In the genomic region with DNA sequence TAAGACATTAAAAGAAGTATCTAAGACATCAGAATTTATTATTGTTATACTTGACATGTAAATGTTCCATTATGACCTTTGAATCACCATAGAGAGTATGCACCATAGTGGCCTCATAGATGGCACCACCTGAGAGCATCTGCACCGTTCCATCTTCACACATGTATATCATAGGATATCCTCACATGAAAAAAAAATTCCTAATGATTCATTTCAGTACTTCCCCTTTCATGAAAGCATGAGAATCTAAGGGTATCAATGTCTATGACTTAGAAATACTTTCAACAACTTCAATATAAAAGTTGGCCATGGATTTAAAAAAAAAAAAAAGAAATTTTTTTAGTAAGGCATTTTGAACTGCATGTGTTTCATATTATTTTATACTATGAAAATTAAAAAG, we compare ENCODE assay signal across 23 mouse cellular contexts. TPM values are rescaled to one million over a fixed set of nuclear protein-coding genes. Genes with fewer than 3 reads are reported as not detected.
DNase-seq lines count a peak whose midpoint lies in the region; ATAC-seq and TF ChIP-seq lines count a peak whose summit lies in the region.
"Had no signal": no experiment of that assay in that cellular context is flagged by ENCODE, and none has a peak within 500 bp of the region (broad histone marks: within the 10 kb centered on the region; RNA-seq: fewer than 3 reads in every experiment).

No protein-coding gene starts in this region.

- no peak for TF ChIP-seq RAD21 in CH12.LX (IDR thresholded peaks at IDR 0.05; ENCODE audit: low read depth, low read length)

- TF ChIP-seq POLR2A in CH12.LX (IDR thresholded peaks at IDR 0.05; ENCODE audit: low read depth, low read length) = no peak
- no peak for TF ChIP-seq POLR2A in embryonic fibroblast, embryonic 13.5 days (IDR thresholded peaks at IDR 0.05; ENCODE audit: low read depth, low read length)

- DNase-seq in midbrain, embryonic 11.5 days (ENCODE audit: low spot score, missing footprints) = peak; percentile 67
- DNase-seq in midbrain, embryonic 10.5 days (ENCODE audit: low spot score) = no peak
- DNase-seq in CH12.LX (ENCODE audit: extremely low read depth) (peak; percentile 51), adipocyte (ENCODE audit: low spot score) (no peak)
- no peak for DNase-seq in cerebellum, adult 8-10 months
- DNase-seq: adrenal gland, adult 2 months; adrenal gland, adult 8-10 months; adrenal gland, postnatal 10 days; adrenal gland, postnatal 14 days; adrenal gland, postnatal 25 days; adrenal gland, postnatal 36 days; B cell, adult 2 months; cerebellum, adult 11 months; cerebellum, adult 11-12 months; cerebellum, adult 18-20 months; cerebellum, adult 2 months; cerebellum, adult 9-10 months had no signal

- 85% methylated on average over 1 of the region's 1 CpGs for WGBS in midbrain, embryonic 11.5 days
- WGBS in midbrain, embryonic 10.5 days = 82% methylated on average over 1 of the region's 1 CpGs

- H3K36me3 ChIP-seq in midbrain, embryonic 11.5 days (ENCODE audit: control insufficient read depth, insufficient read depth, low read length) = no peaks in the 10 kb centered on the region
- H3K36me3 ChIP-seq in midbrain, embryonic 10.5 days = no peaks in the 10 kb centered on the region
- H3K36me3 ChIP-seq in CH12.LX (replicated peaks in 1 of 2; ENCODE audit: control insufficient read depth in 1 of 2, insufficient read depth in 1 of 2, low read length in 1 of 2) = no peaks in the 10 kb centered on the region
- H3K36me3 ChIP-seq: G1E had no signal

- no peak for ATAC-seq in midbrain, embryonic 11.5 days (ENCODE audit: low FRiP score)
- ATAC-seq: activated CD4-positive, CD25-positive, alpha-beta regulatory T cell, adult 4 months; CD4-positive, CD25-positive, alpha-beta regulatory T cell, adult 4 months; Patski had no signal

- no peaks in the 10 kb centered on the region for H3K9me3 ChIP-seq in midbrain, embryonic 11.5 days (ENCODE audit: control insufficient read depth, low read length)
- H3K9me3 ChIP-seq in midbrain, embryonic 10.5 days (replicated peaks) = no peaks in the 10 kb centered on the region
- no peaks in the 10 kb centered on the region for H3K9me3 ChIP-seq in CH12.LX (replicated peaks; ENCODE audit: low read length)
- H3K9me3 ChIP-seq: G1E had no signal

- no peak overlapping the region for H3K27ac ChIP-seq in midbrain, embryonic 11.5 days (ENCODE audit: low read depth, low read length)
- no peak overlapping the region for H3K27ac ChIP-seq in midbrain, embryonic 10.5 days (replicated peaks)
- H3K27ac ChIP-seq in CH12.LX (ENCODE audit: insufficient read depth, low read depth) = no peak overlapping the region
- H3K27ac ChIP-seq in embryonic fibroblast, embryonic 13.5 days (ENCODE audit: insufficient read depth, low read length) = peak overlapping the region; percentile 74

- no peaks in the 10 kb centered on the region for H3K79me2 ChIP-seq in CH12.LX (replicated peaks; ENCODE audit: control insufficient read depth, extremely low read depth, insufficient read depth, poor library complexity, severe bottlenecking)

- dilution Hi-C loops in CH12.LX (cut with MboI; ENCODE audit: extremely low pct_ligation_motif_present, extremely low pct_unique_long_range_greater_than_20kb, low sequenced_read_pairs) = no loop called here

- H3K4me3 ChIP-seq in midbrain, embryonic 11.5 days (ENCODE audit: low read depth, low read length) = no peak overlapping the region
- no peak overlapping the region for H3K4me3 ChIP-seq in midbrain, embryonic 10.5 days
- H3K4me3 ChIP-seq in CH12.LX (replicated peaks in 1 of 3; ENCODE audit: low read depth in 2 of 3, low read length in 2 of 3, poor library complexity in 1 of 3) = no peak overlapping the region
- H3K4me3 ChIP-seq in embryonic fibroblast, embryonic 13.5 days (ENCODE audit: insufficient read depth, low read length) = no peak overlapping the region

- H3K4me1 ChIP-seq in midbrain, embryonic 11.5 days (ENCODE audit: control insufficient read depth, insufficient read depth, low read length) = peaks cover 4% of the 10 kb centered on the region; the same call in 1 of the 2 replicates
- H3K4me1 ChIP-seq in midbrain, embryonic 10.5 days = peaks cover 10% of the 10 kb centered on the region
- H3K4me1 ChIP-seq in CH12.LX (ENCODE audit: control insufficient read depth in 1 of 2, insufficient read depth in 2 of 2) = peaks cover 6 to 36% of the 10 kb centered on the region in 2 experiments; a peak in 3 of 4 replicates
- peaks cover 5% of the 10 kb centered on the region; the same call in 1 of the 2 replicates for H3K4me1 ChIP-seq in embryonic fibroblast, embryonic 13.5 days (ENCODE audit: control insufficient read depth, insufficient read depth, low read length)

- TF ChIP-seq EP300 in CH12.LX (IDR thresholded peaks at IDR 0.05; ENCODE audit: low read length) = peak; percentile 61; the same call in 1 of the 2 replicates

- no peak for TF ChIP-seq CTCF in CH12.LX (conservative IDR thresholded peaks at IDR 0.05 in 1 of 2, IDR thresholded peaks at IDR 0.05 in 1 of 2; ENCODE audit: low read depth in 2 of 2, low read length in 2 of 2)
- no peak for TF ChIP-seq CTCF in embryonic fibroblast, embryonic 13.5 days (IDR thresholded peaks at IDR 0.05; ENCODE audit: borderline replicate concordance, insufficient read depth, low read length)

- no peak overlapping the region for H3K9ac ChIP-seq in midbrain, embryonic 11.5 days (ENCODE audit: low read length)
- H3K9ac ChIP-seq in CH12.LX (ENCODE audit: insufficient read depth, low read depth) = no peak overlapping the region

- no peak overlapping the region for H3K4me2 ChIP-seq in midbrain, embryonic 11.5 days
- no peak overlapping the region for H3K4me2 ChIP-seq in CH12.LX (ENCODE audit: insufficient read depth, low read depth, poor library complexity, severe bottlenecking)

- in situ Hi-C loops in CH12.LX (cut with MboI; ENCODE audit: low pct_ligation_motif_present, low pct_unique_long_range_greater_than_20kb, low sequenced_read_pairs) = no loop called here

- H3K27me3 ChIP-seq in midbrain, embryonic 11.5 days (ENCODE audit: control insufficient read depth, insufficient read depth, low read length) = no peaks in the 10 kb centered on the region
- no peaks in the 10 kb centered on the region for H3K27me3 ChIP-seq in midbrain, embryonic 10.5 days (ENCODE audit: low read depth, poor library complexity, severe bottlenecking)
- H3K27me3 ChIP-seq in CH12.LX (replicated peaks) = no peaks in the 10 kb centered on the region
- H3K27me3 ChIP-seq: Patski had no signal

TF ChIP-seq in CH12.LX, 34 proteins besides CTCF, POLR2A, EP300 and RAD21:
- TF ChIP-seq ZNF384 (IDR thresholded peaks at IDR 0.05; ENCODE audit: low read depth, low read length) (peak; percentile 61; the same call in 1 of the 2 replicates), JUN (IDR thresholded peaks at IDR 0.05; ENCODE audit: insufficient read depth, low read depth, low read length) (0 out of 2 replicates have a peak, but pooled peaks have one; percentile 13), UBTF (IDR thresholded peaks at IDR 0.05; ENCODE audit: low read depth, low read length) (no peak), ZKSCAN1 (IDR thresholded peaks at IDR 0.05; ENCODE audit: borderline replicate concordance, low read depth, low read length) (no peak), JUND (conservative IDR thresholded peaks at IDR 0.05; ENCODE audit: low read depth, low read length) (peak; percentile 77; the same call in 1 of the 2 replicates), ZMIZ1 (IDR thresholded peaks at IDR 0.05; ENCODE audit: low read depth, low read length) (no peak), NELFE (IDR thresholded peaks at IDR 0.05; ENCODE audit: low read depth, low read length) (no peak)

RNA-seq across cellular contexts. Expression of a gene that starts 25.6 kb away (rescaled TPM):
- 8.2 and 8.9 TPM in 2 replicates for polyA plus RNA-seq in midbrain, embryonic 11.5 days (2014; fragmentation: Nextera tagmentation; extraction: Ambion mirVana)
- polyA plus RNA-seq in midbrain, embryonic 10.5 days (2016; fragmentation: Nextera tagmentation; extraction: Ambion mirVana) = 5.8 and 6.8 TPM in 2 replicates
- total RNA-seq in CH12.LX (2012; rRNA removed) (not detected in 2 replicates), CH12.LX (2014; rRNA removed) (not detected in 2 replicates)
- polyA plus RNA-seq in CH12.LX (2012; ENCODE audit: insufficient read length, low read depth) = not detected in 2 replicates
- 18.2 and 23.8 TPM in 2 replicates for polyA plus RNA-seq in embryonic fibroblast, embryonic 13.5 days (2011; ENCODE audit: insufficient read length, low read depth, missing spikeins)
- total RNA-seq: MEL had no signal
- polyA plus RNA-seq: activated CD4-positive, CD25-positive, alpha-beta regulatory T cell, adult 4 months; G1E had no signal

Comparison
In these comparisons a context has a peak if more than half of its experiments do, and no peak if none do; other contexts are left out.
1. DNase-seq: peak in midbrain, embryonic 11.5 days (single experiment) and CH12.LX (single experiment); none in midbrain, embryonic 10.5 days (single experiment), adipocyte (single experiment) and cerebellum, adult 8-10 months (single experiment).